Mouse (Mus musculus) megakaryocyte-erythroid progenitor cell, adult 5-6 weeks (primary cell): ENCODE data around the gene Col1a1. TPM values are rescaled to one million over a fixed set of nuclear protein-coding genes. Genes with fewer than 3 reads are reported as not detected.

Source experiments
- ATAC-seq: replicated peaks from 2 replicates; pipeline ENCODE4 v1.8.0; 2016; ENCODE audit warnings: mild to moderate bottlenecking, inconsistent platforms; ENCODE audit not compliant: severe bottlenecking, poor library complexity, low FRiP score, low TSS enrichment
- total RNA-seq, 2 experiments: library from RNA; stranded (forward) in 1 of 2; stranded (reverse) in 1 of 2; fragments of 200-1000, 215-1000 nt in 1 of 2; fragments of >200 nt in 1 of 2; fragmentation: Nextera tagmentation in 1 of 2; gene quantifications; 2 replicates each; pipeline ENCODE4 v1.2.3; 2014 to 2017

Gene Col1a1
- not detected in 2 replicates for total RNA-seq (2014; fragmentation: Nextera tagmentation)
- not detected in 2 replicates for total RNA-seq (2017)

DNA sequence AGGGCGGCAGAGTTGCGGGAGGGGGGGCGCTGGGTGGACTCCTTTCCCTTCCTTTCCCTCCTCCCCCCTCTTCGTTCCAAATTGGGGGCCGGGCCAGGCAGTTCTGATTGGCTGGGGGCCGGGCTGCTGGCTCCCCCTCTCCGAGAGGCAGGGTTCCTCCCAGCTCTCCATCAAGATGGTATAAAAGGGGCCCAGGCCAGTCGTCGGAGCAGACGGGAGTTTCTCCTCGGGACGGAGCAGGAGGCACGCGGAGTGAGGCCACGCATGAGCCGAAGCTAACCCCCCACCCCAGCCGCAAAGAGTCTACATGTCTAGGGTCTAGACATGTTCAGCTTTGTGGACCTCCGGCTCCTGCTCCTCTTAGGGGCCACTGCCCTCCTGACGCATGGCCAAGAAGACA, at the start of gene Col1a1:
Gene Col1a1 (plus strand): TSS at position 180 of the 400 bp plus-strand sequence.
- ATAC-seq, result no peak

DNA sequence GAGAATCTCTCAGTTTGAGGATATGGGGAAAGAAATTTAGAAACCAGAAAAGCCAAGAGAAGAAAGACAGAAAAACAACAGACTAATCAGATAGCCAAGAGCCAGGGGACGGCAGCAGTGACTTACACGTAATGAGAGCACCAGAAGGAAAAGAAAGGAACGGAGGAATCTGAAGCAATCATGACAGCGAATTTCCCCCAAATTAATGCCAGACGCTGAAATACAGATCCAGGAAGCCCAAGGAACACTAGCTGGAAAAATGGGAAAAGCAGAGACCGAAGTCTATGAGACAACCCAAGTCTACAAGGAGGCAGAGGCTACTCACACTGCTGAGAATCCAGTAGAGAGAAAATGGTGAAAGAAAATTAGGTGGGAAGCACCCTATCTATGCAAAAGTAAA, 44.9 kb upstream of the Col1a1 start:
- ATAC-seq, result no peak

DNA sequence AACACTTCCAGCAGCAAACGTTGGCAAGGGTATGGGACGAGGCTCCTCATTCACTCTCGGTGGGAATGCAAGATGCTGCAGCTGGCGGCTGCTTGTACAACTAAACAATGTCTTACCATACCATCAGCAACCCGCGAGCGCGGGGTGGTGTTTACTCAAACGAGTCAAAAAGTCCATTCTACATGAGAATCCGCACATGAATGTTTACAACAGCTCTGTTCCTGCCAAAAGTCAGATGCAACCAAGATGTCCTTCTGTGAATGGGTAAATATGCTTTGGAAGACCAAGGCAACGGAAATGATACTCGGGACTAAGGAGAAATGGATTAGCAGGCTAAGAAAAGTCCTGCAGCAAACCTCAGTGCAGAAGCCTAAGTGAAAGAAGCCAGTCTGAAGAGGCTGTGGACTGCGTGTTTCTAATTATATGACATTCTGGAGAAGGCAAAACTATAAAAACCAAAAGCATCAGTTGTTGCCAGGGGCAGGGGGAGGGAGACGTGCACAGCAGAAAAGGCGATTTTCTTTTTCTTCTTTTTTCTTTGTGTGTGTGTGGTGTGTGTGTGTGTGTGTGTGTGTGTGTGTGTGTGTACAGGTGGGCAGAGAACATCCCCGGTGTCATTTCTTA, 39.2 kb upstream of the Col1a1 start:
- no peak for ATAC-seq

DNA sequence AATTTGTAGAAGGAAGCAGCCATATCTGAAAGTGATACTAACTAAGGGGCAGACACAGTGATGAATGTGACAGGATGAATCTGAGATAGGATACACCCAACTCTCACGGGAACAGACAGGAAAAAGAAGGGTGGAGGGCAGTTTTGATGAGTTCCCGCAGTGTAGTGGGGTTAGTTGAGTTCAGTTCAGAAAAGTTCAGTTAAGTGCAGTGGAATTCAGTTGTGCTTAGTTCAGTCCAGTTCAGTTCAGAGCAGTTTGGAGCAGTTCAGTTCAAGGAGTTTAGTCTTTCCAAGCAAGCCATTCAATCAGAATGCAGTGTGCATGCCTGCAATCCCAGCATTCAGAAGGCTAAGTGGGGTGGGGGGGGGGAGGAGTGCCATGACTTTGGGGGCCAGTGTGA, 34.8 kb upstream of the Col1a1 start:
- no peak for ATAC-seq

DNA sequence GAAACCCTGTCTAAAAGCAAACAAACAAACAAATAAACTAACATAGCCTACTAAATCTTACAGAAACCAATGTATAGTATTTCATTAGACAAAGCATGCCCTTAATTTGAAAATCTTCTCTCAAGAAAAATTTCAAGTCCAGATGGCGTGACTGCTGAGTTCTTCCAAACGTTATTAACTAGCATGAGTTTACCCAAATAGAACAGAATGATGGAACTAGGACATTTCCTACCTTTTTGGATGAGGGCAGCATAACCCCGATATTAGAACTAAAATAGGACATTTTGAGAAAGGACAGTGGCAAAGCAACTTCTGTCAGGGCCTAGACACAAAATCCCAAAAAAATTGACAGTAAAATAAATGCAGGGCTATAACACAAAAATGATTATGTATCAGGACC, 31.7 kb upstream of the Col1a1 start:
- no peak for ATAC-seq

DNA sequence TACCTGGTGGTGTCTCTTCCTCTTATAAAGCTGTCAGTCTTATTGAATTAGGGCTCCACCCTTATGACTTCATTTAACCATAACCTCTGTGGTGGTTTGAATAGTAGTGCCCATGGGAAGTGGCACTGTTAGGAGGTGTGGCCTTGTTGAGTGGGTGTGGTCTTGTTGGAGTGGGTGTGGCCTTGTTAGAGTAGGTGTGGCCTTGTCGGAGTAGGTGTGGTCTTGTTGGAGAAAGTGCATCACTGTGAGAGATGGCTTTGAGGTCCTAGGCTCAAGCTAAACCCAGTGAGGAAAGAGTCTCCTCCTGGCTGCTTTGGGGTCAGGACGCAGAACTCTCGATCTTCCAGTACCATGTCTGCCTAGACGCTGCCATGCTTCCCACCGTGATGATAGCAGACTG, 25.1 kb upstream of the Col1a1 start:
- no peak for ATAC-seq

DNA sequence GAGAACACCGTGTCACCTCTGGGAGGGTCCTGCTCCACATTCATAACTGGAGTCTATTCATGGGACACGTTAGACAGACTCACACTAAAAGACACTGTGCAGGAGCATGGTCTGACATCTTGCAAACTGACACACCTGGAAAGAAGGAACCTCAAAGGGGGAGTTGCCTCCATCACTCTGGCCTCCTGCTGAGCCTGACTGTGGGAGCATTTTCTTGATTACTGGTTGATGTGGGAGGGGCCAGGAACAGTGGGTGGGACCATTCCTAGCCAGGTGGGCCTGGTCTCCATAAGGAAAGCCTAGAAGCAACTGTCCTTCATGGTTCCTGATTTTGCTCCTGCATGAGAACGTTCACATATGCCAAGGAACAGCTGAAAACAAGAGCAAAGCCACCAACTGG, 23.5 kb upstream of the Col1a1 start:
- ATAC-seq, result no peak

DNA sequence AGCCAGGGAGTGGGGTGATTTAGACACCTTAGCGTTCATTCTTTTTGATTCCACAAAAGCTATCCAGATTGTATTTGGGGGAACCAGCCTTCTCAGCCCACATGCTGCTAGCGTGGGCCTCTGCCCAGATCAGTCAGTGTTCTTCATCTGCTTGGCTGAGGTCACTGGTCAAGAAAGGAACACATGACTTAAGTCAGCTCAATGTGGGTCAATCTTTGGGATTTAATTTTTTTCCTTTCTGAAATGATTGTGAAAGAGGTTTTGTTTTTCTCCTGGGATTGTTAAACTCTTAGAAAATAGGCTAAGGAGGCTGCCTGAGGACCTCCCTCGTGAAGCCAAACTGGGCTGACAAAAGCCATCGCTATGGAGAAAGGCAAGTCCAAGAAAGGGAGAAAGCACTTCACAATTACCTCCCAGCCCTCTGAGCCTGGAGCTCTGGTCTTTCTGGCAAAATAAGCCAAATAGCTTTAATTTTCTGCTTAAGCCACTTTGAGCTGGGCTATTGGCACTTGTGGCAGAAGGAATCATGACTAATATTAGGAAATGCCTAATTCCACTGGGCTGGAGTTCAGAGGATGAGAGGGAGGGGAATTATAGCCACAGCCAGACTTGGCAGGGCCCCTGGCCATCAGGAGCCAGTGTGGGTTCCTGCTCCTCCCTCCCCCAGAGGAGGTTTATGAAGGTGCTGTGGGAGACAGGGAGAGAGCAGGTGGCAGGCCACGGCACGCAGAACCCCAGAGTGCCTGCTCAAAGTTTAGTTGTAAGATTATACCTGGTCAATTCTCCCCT, 22.5 kb upstream of the Col1a1 start:
- no peak for ATAC-seq

DNA sequence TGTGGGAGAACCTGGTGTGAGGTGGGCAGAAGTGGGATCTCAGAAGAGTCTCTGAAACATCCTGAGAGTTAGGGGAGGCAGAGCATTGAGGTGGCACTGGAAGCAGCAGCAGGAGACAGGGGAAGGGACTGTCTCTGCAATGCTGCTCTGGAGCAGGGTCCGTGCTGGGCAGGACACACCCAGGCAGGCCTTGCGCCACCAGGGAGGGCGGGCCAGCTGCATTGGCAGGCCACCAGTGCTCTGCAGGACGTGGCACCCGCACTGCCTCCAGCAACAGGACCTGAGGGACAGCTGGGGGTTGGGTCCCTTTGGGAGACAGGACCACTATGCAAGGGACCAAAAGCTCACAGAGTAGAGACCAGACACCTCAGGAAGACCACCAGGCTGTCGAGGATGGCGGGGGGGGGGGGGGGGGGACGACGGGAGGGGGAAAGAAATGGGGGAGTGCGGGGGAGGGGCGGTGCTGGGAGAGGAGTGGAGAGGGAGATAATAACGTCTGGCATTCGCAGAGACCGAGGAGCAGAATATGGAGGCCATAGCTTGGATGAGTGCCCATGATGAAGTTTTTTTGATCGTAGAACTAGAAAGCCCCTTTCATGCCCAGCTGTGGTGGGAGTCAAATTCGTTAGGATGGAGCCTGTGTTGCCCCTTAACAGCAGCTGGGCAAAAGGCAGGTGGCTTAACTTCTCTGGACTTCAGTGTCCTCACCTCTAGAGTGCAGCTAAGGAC, 20.2 kb upstream of the Col1a1 start:
- 0 out of 2 replicates have a peak, but pooled peaks have one; percentile 37 for ATAC-seq

DNA sequence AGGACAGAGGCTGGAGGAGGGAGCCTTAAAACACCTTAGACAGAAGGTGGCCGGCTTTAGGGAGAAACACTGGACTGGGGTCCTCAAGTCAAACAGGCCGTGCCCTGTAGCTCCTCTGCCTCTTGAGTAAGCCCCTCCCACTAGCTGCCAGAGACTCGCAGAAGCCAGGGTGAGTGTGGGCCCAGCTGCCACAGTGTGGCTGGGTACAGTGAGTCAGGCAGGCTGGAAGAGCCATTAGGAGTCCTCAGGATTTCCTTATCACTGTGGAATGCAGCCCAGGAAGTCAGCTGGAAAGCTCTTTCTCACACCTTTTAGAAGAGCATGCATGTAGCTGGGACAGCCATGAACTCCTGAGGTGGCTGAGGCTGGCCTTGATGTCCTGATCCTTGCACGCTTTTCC, 19.5 kb upstream of the Col1a1 start:
- no peak for ATAC-seq

DNA sequence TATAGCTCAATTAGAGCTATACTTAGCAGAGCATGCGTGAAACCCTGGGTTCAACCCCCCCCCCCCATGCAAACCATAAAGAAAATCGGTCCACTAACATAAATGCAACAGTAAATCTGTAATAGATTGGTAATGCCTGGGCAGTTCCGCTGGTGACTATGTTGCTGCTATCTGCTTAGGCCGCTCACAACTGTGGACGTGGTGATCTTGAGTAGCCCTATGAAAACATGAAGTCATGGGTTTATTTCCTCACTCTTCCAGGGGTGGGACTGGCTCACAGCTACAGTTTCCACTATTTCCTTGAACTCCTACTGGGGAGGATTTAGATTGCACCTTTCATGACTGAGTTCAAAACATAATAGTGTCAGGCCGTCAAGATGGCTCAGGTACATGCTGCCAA, 18.3 kb upstream of the Col1a1 start:
- no peak for ATAC-seq

DNA sequence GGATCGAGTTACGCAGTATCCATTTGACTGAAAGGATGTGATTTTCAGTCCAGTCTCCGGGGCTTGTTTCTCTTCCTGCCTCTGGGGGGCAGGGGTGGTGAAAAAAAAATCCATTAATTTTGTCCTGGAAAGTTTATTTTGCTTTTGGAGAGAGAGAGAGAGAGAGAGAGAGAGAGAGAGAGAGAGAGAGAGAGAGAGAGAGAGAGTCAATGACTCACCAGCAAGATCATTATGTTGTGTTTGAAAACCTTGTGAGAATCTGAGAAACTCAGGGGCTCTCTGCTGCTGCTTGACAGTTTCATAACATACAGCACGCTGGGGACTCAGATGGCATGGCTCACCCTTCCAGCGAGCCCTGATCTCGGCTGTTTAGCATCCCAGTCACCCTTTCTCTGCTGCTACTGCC, 15.0 kb upstream of the Col1a1 start:
- ATAC-seq, result no peak

DNA sequence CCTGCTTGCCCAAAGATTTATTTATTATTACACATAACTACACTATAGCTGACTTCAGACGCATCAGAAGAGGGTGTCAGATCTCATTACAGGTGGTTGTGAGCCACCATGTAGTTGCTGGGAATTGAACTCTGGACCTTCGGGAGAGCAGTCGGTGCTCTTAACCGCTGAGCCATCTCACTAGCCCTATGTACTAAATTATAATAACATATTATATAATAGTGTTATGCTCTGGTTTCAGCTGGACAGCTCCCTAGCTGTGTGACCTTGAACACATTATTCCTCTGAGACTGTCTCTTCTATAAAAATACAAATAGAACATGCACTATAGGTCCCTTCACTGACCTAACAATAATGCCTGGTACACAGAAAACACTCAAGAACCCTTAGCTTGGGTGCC, 11.0 kb upstream of the Col1a1 start:
- ATAC-seq, result no peak

DNA sequence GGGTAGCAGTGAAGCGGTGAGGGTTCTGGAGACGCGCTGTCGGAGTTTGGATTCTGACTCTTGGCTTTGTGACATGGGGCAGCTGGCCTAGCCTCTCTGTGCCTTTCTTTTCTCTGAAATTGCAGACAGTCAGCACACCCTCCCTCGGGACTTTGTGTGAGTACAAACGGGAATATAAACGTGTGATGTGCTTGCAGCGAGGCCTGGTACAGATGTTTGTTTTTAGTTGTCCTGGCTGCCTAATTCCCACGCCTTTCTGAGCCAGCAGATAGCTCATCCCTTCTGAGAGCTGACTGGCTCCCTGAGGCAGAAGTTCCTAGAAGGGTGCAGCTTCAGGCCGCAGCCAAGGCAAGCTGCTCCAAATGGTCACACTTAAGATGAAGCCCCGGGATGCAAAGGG, 9.6 kb upstream of the Col1a1 start:
- ATAC-seq, result no peak

DNA sequence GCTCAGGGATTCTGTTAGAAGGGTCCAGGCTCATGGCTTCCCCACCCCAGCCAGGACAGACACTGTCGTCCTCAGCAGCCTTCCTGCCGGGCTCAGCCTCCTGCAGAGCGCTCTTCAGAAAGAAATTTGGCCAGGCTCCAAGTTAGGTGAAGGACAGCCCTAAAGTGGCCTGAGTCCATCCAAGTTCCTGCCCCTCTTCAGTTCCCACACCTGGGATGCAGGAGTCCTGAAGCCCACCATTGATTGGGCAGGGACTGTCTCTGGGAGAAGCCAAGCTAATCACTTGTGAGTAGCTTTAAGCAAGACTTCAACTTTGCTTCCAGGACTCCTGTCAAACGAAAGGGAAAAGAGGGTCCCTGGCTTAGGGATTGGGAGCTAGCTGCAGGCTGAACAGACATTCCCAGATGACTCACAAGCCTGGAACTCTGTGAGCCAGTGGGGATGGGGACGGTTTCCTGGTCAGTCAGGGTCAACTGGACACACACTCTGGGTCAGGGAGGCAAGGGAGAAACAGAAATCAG, 8.2 kb upstream of the Col1a1 start:
- ATAC-seq, result no peak

DNA sequence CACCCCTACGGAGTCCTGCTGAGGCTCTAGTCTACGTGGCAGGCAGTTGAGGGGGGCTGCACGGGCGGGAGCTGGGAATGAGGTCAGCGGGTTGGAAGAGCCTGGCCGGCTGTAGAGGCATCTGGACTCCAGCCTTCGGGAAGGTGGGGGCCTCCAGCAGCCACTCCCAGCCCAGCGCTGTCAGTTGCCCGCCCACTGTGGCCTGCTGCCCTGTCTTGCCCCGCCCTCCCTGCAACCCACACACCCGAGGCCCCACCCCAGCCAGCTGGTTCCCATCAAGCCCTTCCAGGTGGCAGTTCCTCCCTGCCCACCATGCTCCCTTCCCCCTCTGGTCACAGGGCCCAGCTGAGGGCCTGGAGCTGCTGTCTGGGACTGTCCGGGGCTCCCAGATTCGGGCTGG, 7.2 kb upstream of the Col1a1 start:
- peak; percentile 84 for ATAC-seq

DNA sequence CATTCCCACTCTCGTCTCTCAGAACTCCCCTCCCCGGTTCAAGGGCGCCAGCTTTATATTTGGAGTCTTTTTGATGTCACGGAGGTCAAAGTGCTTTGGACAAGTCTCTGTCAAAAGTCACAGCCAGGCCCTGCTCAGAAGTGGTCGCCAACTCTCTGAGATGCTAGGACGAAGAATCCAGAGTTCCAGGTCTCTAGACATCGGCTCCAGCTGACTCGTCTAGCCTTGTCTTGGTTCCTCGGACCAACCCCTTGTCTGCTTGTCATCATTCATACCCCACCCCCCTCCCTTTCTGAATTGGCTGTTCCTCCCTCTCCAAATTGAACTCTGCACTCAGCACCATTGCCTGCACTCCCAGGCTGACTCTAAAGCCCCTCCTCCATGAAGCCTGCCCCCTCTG, 6.4 kb upstream of the Col1a1 start:
- ATAC-seq, result no peak

DNA sequence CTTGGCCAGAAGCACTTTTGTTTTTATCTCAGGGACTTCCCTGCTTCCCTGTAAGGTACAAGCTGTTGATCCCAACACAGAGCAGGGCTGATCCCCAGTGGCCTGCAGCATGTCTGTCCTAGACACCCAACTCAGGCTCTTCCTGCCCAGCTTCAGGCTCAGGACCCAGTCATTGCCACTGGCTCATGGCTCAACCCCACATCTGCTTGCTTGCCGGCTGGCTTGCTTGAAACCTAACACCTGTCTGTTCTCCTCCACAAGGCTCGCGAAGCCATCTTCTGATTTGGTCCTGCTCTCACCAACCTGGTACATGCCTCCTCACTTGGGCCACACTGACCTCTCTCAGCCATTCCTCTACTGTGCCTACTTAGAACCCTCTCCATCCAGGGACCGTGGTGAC, 5.9 kb upstream of the Col1a1 start:
- no peak for ATAC-seq

DNA sequence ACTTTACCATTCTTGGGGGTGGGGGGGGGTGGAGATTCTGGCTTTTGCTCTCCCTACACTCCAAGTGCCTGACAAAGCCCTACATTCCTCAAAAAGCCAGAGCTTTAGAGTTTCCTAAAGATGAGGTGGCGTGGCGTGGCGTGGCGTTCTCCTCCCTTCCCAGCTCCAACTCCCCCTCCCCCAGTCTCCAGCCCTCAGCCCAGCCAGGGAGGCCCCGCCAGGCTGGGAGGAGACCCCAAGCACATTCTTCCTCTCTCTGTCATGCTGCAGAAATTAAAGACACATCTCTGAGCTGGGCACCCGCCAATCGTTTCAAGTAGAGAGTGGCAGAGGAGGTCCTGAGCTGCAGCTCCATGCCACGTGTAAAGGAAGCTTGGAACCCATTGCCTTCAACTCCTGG, 2.4 kb upstream of the Col1a1 start:
- no peak for ATAC-seq

DNA sequence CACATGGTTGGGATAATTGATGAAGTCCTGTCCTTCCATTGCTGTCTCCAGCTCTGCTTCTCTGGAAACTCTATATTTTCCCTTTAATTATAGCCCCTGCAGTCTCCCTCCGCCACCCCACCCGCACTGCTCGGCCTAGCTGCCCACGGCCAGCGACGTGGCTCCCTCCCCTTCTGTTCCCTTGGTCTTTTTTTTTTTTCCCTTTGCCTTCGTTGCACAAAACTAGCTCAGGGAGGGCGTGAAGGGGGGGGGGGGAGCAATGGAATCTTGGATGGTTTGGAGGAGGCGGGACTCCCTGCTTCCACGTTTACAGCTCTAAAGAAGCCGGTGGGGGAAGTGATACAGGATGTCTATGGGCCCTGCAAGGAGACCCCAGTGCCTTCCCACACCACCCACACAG, 1.5 kb upstream of the Col1a1 start:
- no peak for ATAC-seq
